Mouse (Mus musculus) testis, adult 2 months (tissue): ENCODE measurements around the gene Isca1. TPM values are rescaled to one million over a fixed set of nuclear protein-coding genes. Genes with fewer than 3 reads are reported as not detected.

Experiments
- H3K27ac ChIP-seq: fragments of 200-500 bp; 2 replicates; pipeline ENCODE4 v1.5.1; 2012; ENCODE audit warnings: low read depth, low read length; ENCODE audit not compliant: control insufficient read depth, insufficient read depth
- H3K27me3 ChIP-seq: fragments of 200-500 bp; 2 replicates; pipeline ENCODE4 v1.6.1; 2012; ENCODE audit warnings: mild to moderate bottlenecking, low read length, moderate library complexity; ENCODE audit not compliant: control insufficient read depth, insufficient read depth
- H3K36me3 ChIP-seq: fragments of 200-500 bp; 2 replicates; pipeline ENCODE4 v1.6.1; 2012; ENCODE audit warnings: mild to moderate bottlenecking, low read length; ENCODE audit not compliant: control insufficient read depth, insufficient read depth
- H3K4me1 ChIP-seq: fragments of 200-500 bp; 2 replicates; pipeline ENCODE4 v1.6.1; 2012; ENCODE audit warnings: low read length; ENCODE audit not compliant: control insufficient read depth, insufficient read depth
- H3K4me3 ChIP-seq: fragments of 200-500 bp; 2 replicates; pipeline ENCODE4 v1.5.1; 2012; ENCODE audit warnings: low read depth, mild to moderate bottlenecking, low read length, moderate library complexity, mixed read lengths; ENCODE audit not compliant: control insufficient read depth
- CTCF ChIP-seq: fragments of 200-500 bp; IDR thresholded peaks from 2 replicates; pipeline ENCODE4 v1.5.1; 2012; ENCODE audit warnings: low read depth, mild to moderate bottlenecking, inconsistent platforms, low read length, moderate library complexity; ENCODE audit not compliant: control insufficient read depth, insufficient read depth, insufficient replicate concordance
- POLR2A ChIP-seq: fragments of 200-500 bp; IDR thresholded peaks from 2 replicates; pipeline ENCODE4 v1.6.1; 2012; ENCODE audit warnings: low read depth, mild to moderate bottlenecking, inconsistent platforms, low read length, moderate library complexity; ENCODE audit not compliant: control insufficient read depth
- polyA plus RNA-seq: library from polyadenylated mRNA; depleted of rRNA; stranded (reverse); fragments of >200 nt; gene quantifications from 2 replicates; pipeline ENCODE4 v1.2.3, GENCODE M21; 2012

Gene Isca1
- polyA plus RNA-seq, 1 experiment, result 158 TPM

GRCm38 (mm10) chr13:59771257-59771656 lies 1.6 kb upstream of the Isca1 start:
- Histone ChIP-seq H3K4me1 (peaks cover 8% of the 10 kb centered on the region), H3K27me3 (no peaks in the 10 kb centered on the region), H3K36me3 (no peaks in the 10 kb centered on the region; the same call in none of the 2 replicates), H3K4me3 (peak overlapping the region; percentile 73), H3K27ac (peak overlapping the region; percentile 33; the same call in 1 of the 2 replicates)
- no peak for TF ChIP-seq POLR2A
- TF ChIP-seq CTCF, result no peak

GRCm38 (mm10) chr13:59770847-59771246 lies 1.2 kb upstream of the Isca1 start:
- Histone ChIP-seq H3K27me3 (no peaks in the 10 kb centered on the region), H3K27ac (peak overlapping the region; percentile 23; the same call in 1 of the 2 replicates), H3K4me3 (peak overlapping the region; percentile 73), H3K36me3 (no peaks in the 10 kb centered on the region; the same call in none of the 2 replicates), H3K4me1 (peaks cover 11% of the 10 kb centered on the region)
- TF ChIP-seq CTCF, result no peak
- TF ChIP-seq POLR2A, result no peak

- H3K4me3 ChIP-seq, result peak overlapping the region; percentile 88
- peaks cover 12% of the 10 kb centered on the region for H3K4me1 ChIP-seq
- TF ChIP-seq POLR2A, result no peak
- no peak for TF ChIP-seq CTCF
- no peaks in the 10 kb centered on the region; the same call in none of the 2 replicates for H3K36me3 ChIP-seq
- no peaks in the 10 kb centered on the region for H3K27me3 ChIP-seq
- H3K27ac ChIP-seq, result peak overlapping the region; percentile 96
Measured at GRCm38 (mm10) chr13:59770164-59770562, 553 bp upstream of the Isca1 start.

GRCm38 (mm10) chr13:59768531-59768930 lies 1.1 kb downstream of the Isca1 start:
- Histone ChIP-seq H3K4me1 (peaks cover 12% of the 10 kb centered on the region), H3K27ac (peak overlapping the region; percentile 52; the same call in 1 of the 2 replicates), H3K27me3 (no peaks in the 10 kb centered on the region), H3K36me3 (no peaks in the 10 kb centered on the region; the same call in none of the 2 replicates), H3K4me3 (peak overlapping the region; percentile 88)
- no peak for TF ChIP-seq POLR2A
- no peak for TF ChIP-seq CTCF

GRCm38 (mm10) chr13:59766786-59767515 lies 2.7 kb downstream of the Isca1 start:
- TF ChIP-seq CTCF, result no peak
- Histone ChIP-seq H3K36me3 (no peaks in the 10 kb centered on the region; the same call in none of the 2 replicates), H3K27me3 (no peaks in the 10 kb centered on the region), H3K4me3 (no peak overlapping the region; the same call in 1 of the 2 replicates), H3K27ac (no peak overlapping the region), H3K4me1 (peaks cover 12% of the 10 kb centered on the region)

GRCm38 (mm10) chr13:59762791-59763190 lies 6.8 kb downstream of the Isca1 start:
- Histone ChIP-seq H3K27ac (no peak overlapping the region), H3K4me3 (no peak overlapping the region), H3K36me3 (no peaks in the 10 kb centered on the region; the same call in 1 of the 2 replicates), H3K27me3 (no peaks in the 10 kb centered on the region), H3K4me1 (peaks cover 6% of the 10 kb centered on the region)
- TF ChIP-seq CTCF, result no peak
- TF ChIP-seq POLR2A, result no peak

- Histone ChIP-seq H3K27ac (no peak overlapping the region), H3K4me3 (no peak overlapping the region), H3K27me3 (no peaks in the 10 kb centered on the region), H3K36me3 (no peaks in the 10 kb centered on the region), H3K4me1 (no peaks in the 10 kb centered on the region)
- TF ChIP-seq CTCF (no peak), POLR2A (no peak)
Measured at GRCm38 (mm10) chr13:59756906-59757305, 12.7 kb downstream of the Isca1 start.

GRCm38 (mm10) chr13:59750310-59750709 lies 19.3 kb downstream of the Isca1 start:
- Histone ChIP-seq H3K27me3 (no peaks in the 10 kb centered on the region), H3K27ac (no peak overlapping the region), H3K4me1 (no peaks in the 10 kb centered on the region), H3K36me3 (no peaks in the 10 kb centered on the region), H3K4me3 (no peak overlapping the region)
- TF ChIP-seq POLR2A (no peak), CTCF (no peak)
